Mouse (Mus musculus): ENCODE results near the gene Plekhm2. TPM values are rescaled to one million over a fixed set of nuclear protein-coding genes. Genes with fewer than 3 reads are reported as not detected.

Gene Plekhm2
- polyA plus RNA-seq, 1 experiment from 2014 or later = 3.5 TPM

DNA sequence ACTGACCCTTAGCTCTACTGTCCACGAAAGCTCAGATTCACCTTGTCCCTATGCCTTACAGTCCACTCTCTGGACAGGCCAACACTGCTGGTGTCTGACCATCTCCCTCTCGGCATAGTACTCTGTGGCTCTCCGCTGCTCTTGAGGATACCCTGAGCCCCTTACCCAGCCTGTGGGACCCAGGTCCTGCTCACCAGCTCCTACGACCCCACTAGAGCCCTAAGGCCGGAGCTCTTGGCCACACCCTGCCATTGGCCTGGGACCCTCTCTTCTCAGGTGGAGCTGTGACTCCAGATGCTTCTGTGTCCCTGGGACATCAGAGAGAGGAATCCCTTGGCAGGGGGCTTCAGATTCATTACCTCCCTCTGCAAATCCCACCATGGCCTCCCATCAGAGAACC lies 59.3 kb downstream of the Plekhm2 start:
- no peak overlapping the region for H3K9ac ChIP-seq (ENCODE audit: low read length)
- no peak for ATAC-seq (ENCODE audit: low FRiP score, low TSS enrichment)

DNA sequence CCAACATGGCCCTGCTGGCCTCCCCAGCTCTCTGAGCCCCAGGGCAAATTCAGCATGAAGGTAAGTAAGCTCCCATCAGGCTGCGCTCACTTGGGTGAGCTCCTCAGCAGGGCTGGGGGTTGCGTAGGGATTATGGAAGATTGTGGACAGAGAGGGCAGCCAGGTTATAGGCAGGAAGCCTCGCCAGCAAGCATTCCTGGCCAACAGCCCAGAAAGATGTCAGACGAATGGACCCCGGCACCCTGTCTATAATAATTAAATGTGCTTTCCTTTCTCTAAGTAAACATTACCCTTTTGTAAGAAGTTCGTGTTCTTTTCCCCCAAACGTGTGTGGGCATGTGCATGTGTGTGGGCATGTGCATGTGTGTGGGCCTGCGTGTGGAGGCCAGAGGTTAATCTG lies 60.2 kb downstream of the Plekhm2 start:
- TF ChIP-seq CTCF (IDR thresholded peaks at IDR 0.05; ENCODE audit: low read depth) (no peak), EP300 (optimal IDR thresholded peaks at IDR 0.05) (no peak)
- no peaks in the 10 kb centered on the region for H3K9me3 ChIP-seq (ENCODE audit: control insufficient read depth, low read length)
- ATAC-seq (ENCODE audit: low FRiP score, low TSS enrichment) = peak; percentile 6; the same call in 1 of the 2 replicates
- no peaks in the 10 kb centered on the region for H3K27me3 ChIP-seq (ENCODE audit: control insufficient read depth, insufficient read depth, low read length)
- peak overlapping the region; percentile 13; the same call in 1 of the 2 replicates for H3K9ac ChIP-seq (ENCODE audit: low read length)
- WGBS = 21% methylated on average over 8 of the region's 8 CpGs
- no peak overlapping the region for H3K4me2 ChIP-seq (replicated peaks; ENCODE audit: low read depth)
- H3K4me3 ChIP-seq (ENCODE audit: low read depth, low read length) = no peak overlapping the region
- peaks cover 3% of the 10 kb centered on the region; the same call in 1 of the 2 replicates for H3K4me1 ChIP-seq (replicated peaks; ENCODE audit: control insufficient read depth, insufficient read depth)
- H3K27ac ChIP-seq (replicated peaks) = peak overlapping the region; percentile 56
- peak; percentile 20 for DNase-seq (ENCODE audit: low spot score)
- H3K36me3 ChIP-seq (ENCODE audit: control insufficient read depth, insufficient read depth, low read length) = no peaks in the 10 kb centered on the region

More for the DNA sequence above, 59.3 kb downstream of the Plekhm2 start:
- Histone ChIP-seq H3K4me1 (replicated peaks; ENCODE audit: control insufficient read depth, insufficient read depth) (peaks cover 3% of the 10 kb centered on the region; the same call in 1 of the 2 replicates), H3K4me3 (ENCODE audit: low read depth, low read length) (no peak overlapping the region), H3K9me3 (ENCODE audit: control insufficient read depth, low read length) (no peaks in the 10 kb centered on the region), H3K27me3 (ENCODE audit: control insufficient read depth, insufficient read depth, low read length) (no peaks in the 10 kb centered on the region), H3K27ac (replicated peaks) (no peak overlapping the region), H3K36me3 (ENCODE audit: control insufficient read depth, insufficient read depth, low read length) (no peaks in the 10 kb centered on the region), H3K4me2 (replicated peaks; ENCODE audit: low read depth) (no peak overlapping the region)
- no peak for TF ChIP-seq EP300 (optimal IDR thresholded peaks at IDR 0.05)
- no peak for TF ChIP-seq CTCF (IDR thresholded peaks at IDR 0.05; ENCODE audit: low read depth)
- 87% methylated on average over 5 of the region's 5 CpGs for WGBS
- DNase-seq (ENCODE audit: low spot score) = no peak

DNA sequence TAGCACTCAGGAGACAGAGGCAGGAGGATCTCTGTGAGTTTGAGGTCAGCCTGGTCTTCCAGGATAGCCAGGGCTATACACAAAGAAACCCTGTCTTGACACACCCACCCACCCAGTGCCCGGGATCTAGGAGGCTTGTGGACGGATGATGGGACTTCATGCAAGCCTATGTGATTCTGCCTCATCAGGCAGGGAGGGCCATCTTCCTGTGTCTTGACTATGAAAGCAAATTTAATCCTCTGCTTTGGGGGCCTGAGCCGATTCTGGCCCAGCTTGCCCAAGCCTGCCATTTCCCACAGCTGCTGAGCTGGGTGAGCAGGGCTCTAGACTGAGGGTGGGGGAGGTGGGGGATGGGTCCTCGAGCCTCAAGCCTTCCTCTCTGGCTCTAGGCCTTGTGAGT lies 60.8 kb downstream of the Plekhm2 start:
- no peaks in the 10 kb centered on the region for H3K27me3 ChIP-seq (ENCODE audit: control insufficient read depth, insufficient read depth, low read length)
- H3K27ac ChIP-seq (replicated peaks) = peak overlapping the region; percentile 56
- no peak overlapping the region for H3K4me3 ChIP-seq (ENCODE audit: low read depth, low read length)
- 30% methylated on average over 4 of the region's 4 CpGs for WGBS
- ATAC-seq (ENCODE audit: low FRiP score, low TSS enrichment) = no peak
- TF ChIP-seq CTCF (IDR thresholded peaks at IDR 0.05; ENCODE audit: low read depth) (no peak), EP300 (optimal IDR thresholded peaks at IDR 0.05) (no peak)
- H3K9ac ChIP-seq (ENCODE audit: low read length) = no peak overlapping the region; the same call in 1 of the 2 replicates
- H3K9me3 ChIP-seq (ENCODE audit: control insufficient read depth, low read length) = no peaks in the 10 kb centered on the region
- peaks cover 3% of the 10 kb centered on the region; the same call in 1 of the 2 replicates for H3K4me1 ChIP-seq (replicated peaks; ENCODE audit: control insufficient read depth, insufficient read depth)
- no peak for DNase-seq (ENCODE audit: low spot score)
- no peak overlapping the region for H3K4me2 ChIP-seq (replicated peaks; ENCODE audit: low read depth)
- H3K36me3 ChIP-seq (ENCODE audit: control insufficient read depth, insufficient read depth, low read length) = no peaks in the 10 kb centered on the region

DNA sequence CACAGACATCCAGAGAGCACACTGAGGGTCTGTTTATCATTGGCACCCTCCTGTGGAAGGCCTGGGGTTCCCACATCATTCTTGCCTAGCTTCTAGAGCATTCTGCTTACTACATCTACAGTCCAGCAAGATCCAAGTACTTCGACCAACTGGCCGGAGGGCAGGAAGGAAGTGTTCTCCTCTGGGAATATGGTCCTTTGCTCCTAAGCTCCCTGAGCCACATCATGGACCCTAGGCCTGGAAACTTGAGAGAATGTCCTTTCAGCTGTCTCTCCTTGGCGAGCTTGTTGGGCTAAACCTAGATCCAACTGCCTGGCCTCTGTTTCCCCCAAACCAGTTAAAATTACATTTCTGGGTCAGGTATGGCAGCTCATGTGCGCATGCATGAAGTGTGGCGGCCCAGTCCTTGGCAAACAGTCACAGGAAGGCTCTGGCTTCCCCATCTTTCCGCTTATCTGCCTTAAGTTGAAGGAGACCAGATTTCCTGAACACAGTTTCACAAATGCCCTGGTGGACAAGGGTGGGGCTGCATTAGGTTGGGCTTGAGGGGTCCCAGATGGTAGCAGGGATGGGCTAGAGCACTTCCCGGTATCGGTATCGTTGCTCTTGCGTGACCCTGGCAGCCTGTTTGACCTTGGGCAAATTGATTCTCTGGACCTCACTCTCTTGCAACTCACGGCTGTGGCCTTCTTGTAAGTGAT lies 62.0 kb downstream of the Plekhm2 start:
- H3K4me3 ChIP-seq (ENCODE audit: low read depth, low read length) = no peak overlapping the region
- H3K9ac ChIP-seq (ENCODE audit: low read length) = no peak overlapping the region
- H3K27me3 ChIP-seq (ENCODE audit: control insufficient read depth, insufficient read depth, low read length) = no peaks in the 10 kb centered on the region
- whole genome bisulfite sequencing = 68% methylated on average over 11 of the region's 11 CpGs
- H3K9me3 ChIP-seq (ENCODE audit: control insufficient read depth, low read length) = no peaks in the 10 kb centered on the region
- TF ChIP-seq EP300 (optimal IDR thresholded peaks at IDR 0.05) = no peak
- 0 out of 2 replicates have a peak, but pooled peaks have one; percentile 32 for TF ChIP-seq CTCF (IDR thresholded peaks at IDR 0.05; ENCODE audit: low read depth)
- DNase-seq (ENCODE audit: low spot score) (no peak), ATAC-seq (ENCODE audit: low FRiP score, low TSS enrichment) (no peak)
- H3K36me3 ChIP-seq (ENCODE audit: control insufficient read depth, insufficient read depth, low read length) = no peaks in the 10 kb centered on the region
- H3K4me1 ChIP-seq (replicated peaks; ENCODE audit: control insufficient read depth, insufficient read depth) = peaks cover 3% of the 10 kb centered on the region; the same call in 1 of the 2 replicates
- no peak overlapping the region for H3K4me2 ChIP-seq (replicated peaks; ENCODE audit: low read depth)
- H3K27ac ChIP-seq (replicated peaks) = no peak overlapping the region

DNA sequence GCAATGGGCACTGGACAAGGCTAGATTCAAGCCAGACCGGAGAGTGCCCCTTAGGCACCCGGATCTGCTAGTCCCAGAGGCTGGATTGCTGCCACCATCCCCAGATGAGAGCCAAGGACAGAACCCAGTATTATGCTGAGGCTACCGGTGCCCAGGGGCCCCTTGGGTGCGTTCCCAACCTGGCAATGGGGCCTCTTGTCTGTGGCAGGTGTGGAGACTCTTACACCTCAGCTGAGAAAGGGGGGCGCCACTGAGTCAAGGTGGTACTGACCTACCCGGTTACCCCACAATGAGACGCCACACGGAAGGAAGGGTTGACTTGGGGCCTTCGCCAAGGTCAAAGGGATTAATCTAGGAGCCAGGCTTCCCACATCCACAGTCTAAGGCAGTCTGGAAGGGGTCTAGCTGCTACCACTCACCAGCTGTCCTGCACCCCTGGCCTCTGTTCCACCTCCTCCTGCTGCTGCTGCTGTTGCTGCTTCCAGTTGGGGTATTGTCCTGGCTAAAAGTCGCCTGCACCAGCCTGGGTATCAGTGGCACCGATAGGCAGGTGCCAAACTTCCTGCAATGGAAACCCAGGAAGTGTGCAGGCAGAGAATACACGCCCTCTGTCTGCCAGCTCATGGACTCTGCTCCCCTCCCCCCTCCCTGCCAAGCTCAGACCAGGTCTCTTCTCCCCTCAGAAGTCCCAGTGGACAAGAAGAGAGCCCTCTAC lies 63.4 kb downstream of the Plekhm2 start:
- peak; percentile 69 for DNase-seq (ENCODE audit: low spot score)
- Histone ChIP-seq H3K9ac (ENCODE audit: low read length) (no peak overlapping the region), H3K4me2 (replicated peaks; ENCODE audit: low read depth) (peak overlapping the region; percentile 15; the same call in 1 of the 2 replicates), H3K4me1 (replicated peaks; ENCODE audit: control insufficient read depth, insufficient read depth) (peaks cover 3% of the 10 kb centered on the region; the same call in 1 of the 2 replicates), H3K9me3 (ENCODE audit: control insufficient read depth, low read length) (no peaks in the 10 kb centered on the region), H3K27me3 (ENCODE audit: control insufficient read depth, insufficient read depth, low read length) (no peaks in the 10 kb centered on the region), H3K4me3 (ENCODE audit: low read depth, low read length) (no peak overlapping the region), H3K36me3 (ENCODE audit: control insufficient read depth, insufficient read depth, low read length) (no peaks in the 10 kb centered on the region), H3K27ac (replicated peaks) (no peak overlapping the region)
- TF ChIP-seq EP300 (optimal IDR thresholded peaks at IDR 0.05) (no peak), CTCF (IDR thresholded peaks at IDR 0.05; ENCODE audit: low read depth) (peak; percentile 39; the same call in 1 of the 2 replicates)
- 69% methylated on average over 12 of the region's 12 CpGs for WGBS
- peak; percentile 30 for ATAC-seq (ENCODE audit: low FRiP score, low TSS enrichment)

All from stomach, postnatal 0 days (tissue).